Mouse (Mus musculus): ENCODE measurements at regions not wholly inside any gene's neighbourhood (a gene's known extent, or its start where the extent isn't known, plus 50 kb on each side); places are given as distances from the start of the nearest gene placed in this dataset.
"Not testable (repeated sequence)": the region's sequence is repeated elsewhere in the genome, so short reads cannot be mapped to it uniquely, and the experiment has no call there.

GRCm38 (mm10) chr11:111961047-111961837, 820.8 kb upstream of the Sox9 start:
- peak; percentile 31 for DNase-seq (ENCODE audit: low spot score)

- DNase-seq (ENCODE audit: low spot score) = no peak
Measured at GRCm38 (mm10) chr11:111961846-111962245, 820.2 kb upstream of the Sox9 start.

GRCm38 (mm10) chr11:111964066-111964465, 818.0 kb upstream of the Sox9 start:
- DNase-seq (ENCODE audit: low spot score) = no peak

GRCm38 (mm10) chr11:111966401-111966800, 815.6 kb upstream of the Sox9 start:
- no peak for DNase-seq (ENCODE audit: low spot score)

GRCm38 (mm10) chr11:111971001-111971400, 811.0 kb upstream of the Sox9 start:
- no peak for DNase-seq (ENCODE audit: low spot score)

GRCm38 (mm10) chr11:111978667-111979066, 803.4 kb upstream of the Sox9 start:
- DNase-seq (ENCODE audit: low spot score) = no peak

- DNase-seq (ENCODE audit: low spot score) = no peak
Measured at GRCm38 (mm10) chr11:111996395-111996794, 785.6 kb upstream of the Sox9 start.

- not testable (repeated sequence) for DNase-seq (ENCODE audit: low spot score)
Measured at GRCm38 (mm10) chr11:112010848-112011247, 771.2 kb upstream of the Sox9 start.

- DNase-seq (ENCODE audit: low spot score) = no peak
Measured at GRCm38 (mm10) chr11:112017906-112018305, 764.1 kb upstream of the Sox9 start.

GRCm38 (mm10) chr11:112028031-112028430, 754.0 kb upstream of the Sox9 start:
- no peak for DNase-seq (ENCODE audit: low spot score)

GRCm38 (mm10) chr11:112038741-112039140, 743.3 kb upstream of the Sox9 start:
- no peak for DNase-seq (ENCODE audit: low spot score)

GRCm38 (mm10) chr11:112044455-112044854, 737.6 kb upstream of the Sox9 start:
- no peak for DNase-seq (ENCODE audit: low spot score)

- no peak for DNase-seq (ENCODE audit: low spot score)
Measured at GRCm38 (mm10) chr11:112045353-112045752, 736.7 kb upstream of the Sox9 start.

GRCm38 (mm10) chr11:112050362-112050761, 731.7 kb upstream of the Sox9 start:
- no peak for DNase-seq (ENCODE audit: low spot score)

- no peak for DNase-seq (ENCODE audit: low spot score)
Measured at GRCm38 (mm10) chr11:112055591-112055990, 726.4 kb upstream of the Sox9 start.

GRCm38 (mm10) chr11:112067176-112067575, 714.8 kb upstream of the Sox9 start:
- DNase-seq (ENCODE audit: low spot score) = peak; percentile 39

- no peak for DNase-seq (ENCODE audit: low spot score)
Measured at GRCm38 (mm10) chr11:112068821-112069220, 713.2 kb upstream of the Sox9 start.

GRCm38 (mm10) chr11:112071571-112071970, 710.5 kb upstream of the Sox9 start:
- no peak for DNase-seq (ENCODE audit: low spot score)

GRCm38 (mm10) chr11:112081386-112081785, 700.6 kb upstream of the Sox9 start:
- no peak for DNase-seq (ENCODE audit: low spot score)

GRCm38 (mm10) chr11:112083019-112083418, 699.0 kb upstream of the Sox9 start:
- no peak for DNase-seq (ENCODE audit: low spot score)

GRCm38 (mm10) chr11:112092168-112092567, 689.9 kb upstream of the Sox9 start:
- DNase-seq (ENCODE audit: low spot score) = no peak

- DNase-seq (ENCODE audit: low spot score) = no peak
Measured at GRCm38 (mm10) chr11:112095009-112095408, 687.0 kb upstream of the Sox9 start.

GRCm38 (mm10) chr11:112098161-112098560, 683.9 kb upstream of the Sox9 start:
- no peak for DNase-seq (ENCODE audit: low spot score)

GRCm38 (mm10) chr11:112103252-112103651, 678.8 kb upstream of the Sox9 start:
- DNase-seq (ENCODE audit: low spot score) = peak; percentile 35
